12 mouse cellular contexts compared by ENCODE assay signal in the genomic region with DNA sequence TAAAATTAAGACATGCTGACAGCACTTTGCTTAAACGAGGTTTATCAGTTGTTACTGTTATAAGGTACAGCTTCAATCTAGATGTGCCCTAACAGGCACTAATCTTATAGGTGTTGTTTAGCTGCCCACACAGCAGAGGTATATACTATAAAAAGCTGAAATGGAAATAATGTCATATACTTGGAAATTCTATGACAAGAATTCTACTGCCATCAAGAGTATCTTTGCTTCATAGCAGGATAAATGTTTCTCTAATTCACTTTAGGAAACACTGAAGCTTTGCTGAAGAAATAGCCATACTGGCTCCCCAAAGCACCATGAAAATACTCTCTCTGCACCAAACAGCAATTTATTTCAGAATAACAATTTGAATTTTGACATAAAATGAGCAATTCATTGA.
"Had no signal": no experiment of that assay in that cellular context is flagged by ENCODE, and none has a peak within 500 bp of the region (broad histone marks: within the 10 kb centered on the region; RNA-seq: fewer than 3 reads in every experiment).

No protein-coding gene starts in this region.

- H3K36me3 ChIP-seq: limb, embryonic 10.5 days; liver, embryonic 15.5 days; midbrain, embryonic 12.5 days; neural tube, embryonic 15.5 days had no signal

- H3K9ac ChIP-seq: liver, embryonic 15.5 days; midbrain, embryonic 12.5 days; neural tube, embryonic 15.5 days had no signal

- ATAC-seq: lung, postnatal 0 days had no signal

- H3K4me1 ChIP-seq: limb, embryonic 10.5 days; liver, embryonic 15.5 days; midbrain, embryonic 12.5 days; neural tube, embryonic 15.5 days had no signal

- DNase-seq: kidney, adult 18-20 months; kidney, postnatal 10 days; kidney, postnatal 4 days; lung, adult 2 months; lung, postnatal 36 days had no signal

- H3K4me3 ChIP-seq: limb, embryonic 10.5 days; liver, embryonic 15.5 days; midbrain, embryonic 12.5 days; myocyte; neural tube, embryonic 15.5 days had no signal

- H3K27ac ChIP-seq: limb, embryonic 10.5 days; liver, embryonic 15.5 days; midbrain, embryonic 12.5 days; neural tube, embryonic 15.5 days had no signal

- H3K27me3 ChIP-seq: liver, embryonic 15.5 days; midbrain, embryonic 12.5 days; neural tube, embryonic 15.5 days had no signal

- H3K9me3 ChIP-seq: limb, embryonic 10.5 days; liver, embryonic 15.5 days; midbrain, embryonic 12.5 days; neural tube, embryonic 15.5 days had no signal

- H3K4me2 ChIP-seq: liver, embryonic 11.5 days; liver, embryonic 15.5 days; midbrain, embryonic 12.5 days; neural tube, embryonic 15.5 days had no signal
